Mouse (Mus musculus): ENCODE results near the gene Fcer2a. TPM values are rescaled to one million over a fixed set of nuclear protein-coding genes. Genes with fewer than 3 reads are reported as not detected.
A peak's percentile ranks its signal among the peaks of the same experiment; 100 is the strongest.

The Fcer2a gene
- polyA plus RNA-seq, 1 experiment from 2014 or later, result 0.27 TPM

GRCm38 (mm10) chr8:3682435-3682834 lies 11.5 kb downstream of the Fcer2a start:
- DNase-seq (ENCODE audit: low spot score, missing footprints) (no peak), ATAC-seq (ENCODE audit: low FRiP score) (no peak)
- peaks cover 10% of the 10 kb centered on the region; the same call in 1 of the 2 replicates for H3K36me3 ChIP-seq (ENCODE audit: control insufficient read depth, insufficient read depth, low read length)
- no peak overlapping the region for H3K9ac ChIP-seq (ENCODE audit: low read length)
- no peaks in the 10 kb centered on the region for H3K27me3 ChIP-seq (ENCODE audit: control insufficient read depth, insufficient read depth, low read length)
- no peak overlapping the region for H3K27ac ChIP-seq (ENCODE audit: low read depth, low read length)
- no peak overlapping the region for H3K4me2 ChIP-seq
- peaks cover 6% of the 10 kb centered on the region; the same call in 1 of the 2 replicates for H3K4me1 ChIP-seq (ENCODE audit: control insufficient read depth, insufficient read depth, low read length)
- no peaks in the 10 kb centered on the region for H3K9me3 ChIP-seq (ENCODE audit: control insufficient read depth, low read length)
- WGBS, result 89% methylated on average over 5 of the region's 5 CpGs
- no peak overlapping the region for H3K4me3 ChIP-seq (ENCODE audit: low read depth, low read length)

- H3K27me3 ChIP-seq (ENCODE audit: control insufficient read depth, insufficient read depth, low read length), result no peaks in the 10 kb centered on the region
- H3K27ac ChIP-seq (ENCODE audit: low read depth, low read length), result no peak overlapping the region
- H3K36me3 ChIP-seq (ENCODE audit: control insufficient read depth, insufficient read depth, low read length), result peaks cover 10% of the 10 kb centered on the region; the same call in 1 of the 2 replicates
- H3K4me2 ChIP-seq, result no peak overlapping the region
- ATAC-seq (ENCODE audit: low FRiP score) (no peak), DNase-seq (ENCODE audit: low spot score, missing footprints) (no peak)
- WGBS, result 97% methylated on average over 5 of the region's 5 CpGs
- H3K9ac ChIP-seq (ENCODE audit: low read length), result no peak overlapping the region
- no peak overlapping the region for H3K4me3 ChIP-seq (ENCODE audit: low read depth, low read length)
- H3K9me3 ChIP-seq (ENCODE audit: control insufficient read depth, low read length), result no peaks in the 10 kb centered on the region
- H3K4me1 ChIP-seq (ENCODE audit: control insufficient read depth, insufficient read depth, low read length), result peaks cover 9% of the 10 kb centered on the region; the same call in 1 of the 2 replicates
Measured at GRCm38 (mm10) chr8:3679656-3680055, 14.3 kb downstream of the Fcer2a start.

- Histone ChIP-seq H3K27me3 (ENCODE audit: control insufficient read depth, insufficient read depth, low read length) (no peaks in the 10 kb centered on the region), H3K36me3 (ENCODE audit: control insufficient read depth, insufficient read depth, low read length) (peaks cover 10% of the 10 kb centered on the region; the same call in 1 of the 2 replicates), H3K9me3 (ENCODE audit: control insufficient read depth, low read length) (no peaks in the 10 kb centered on the region), H3K4me3 (ENCODE audit: low read depth, low read length) (no peak overlapping the region), H3K9ac (ENCODE audit: low read length) (no peak overlapping the region), H3K4me1 (ENCODE audit: control insufficient read depth, insufficient read depth, low read length) (peaks cover 9% of the 10 kb centered on the region; the same call in 1 of the 2 replicates), H3K27ac (ENCODE audit: low read depth, low read length) (no peak overlapping the region), H3K4me2 (no peak overlapping the region)
- no peak for DNase-seq (ENCODE audit: low spot score, missing footprints)
- ATAC-seq (ENCODE audit: low FRiP score), result no peak
- 97% methylated on average over 23 of the region's 23 CpGs for WGBS
Measured at GRCm38 (mm10) chr8:3679236-3679635, 14.7 kb downstream of the Fcer2a start.

- peaks cover 9% of the 10 kb centered on the region; the same call in 1 of the 2 replicates for H3K4me1 ChIP-seq (ENCODE audit: control insufficient read depth, insufficient read depth, low read length)
- ATAC-seq (ENCODE audit: low FRiP score) (no peak), DNase-seq (ENCODE audit: low spot score, missing footprints) (no peak)
- H3K27ac ChIP-seq (ENCODE audit: low read depth, low read length), result no peak overlapping the region
- H3K27me3 ChIP-seq (ENCODE audit: control insufficient read depth, insufficient read depth, low read length), result no peaks in the 10 kb centered on the region
- H3K36me3 ChIP-seq (ENCODE audit: control insufficient read depth, insufficient read depth, low read length), result peaks cover 10% of the 10 kb centered on the region; the same call in 1 of the 2 replicates
- no peak overlapping the region for H3K9ac ChIP-seq (ENCODE audit: low read length)
- no peak overlapping the region for H3K4me3 ChIP-seq (ENCODE audit: low read depth, low read length)
- no peak overlapping the region for H3K4me2 ChIP-seq
- H3K9me3 ChIP-seq (ENCODE audit: control insufficient read depth, low read length), result no peaks in the 10 kb centered on the region
- 98% methylated on average over 23 of the region's 23 CpGs for WGBS
Measured at GRCm38 (mm10) chr8:3678831-3679230, 15.1 kb downstream of the Fcer2a start.

GRCm38 (mm10) chr8:3676993-3677579 lies 16.9 kb downstream of the Fcer2a start:
- H3K4me3 ChIP-seq (ENCODE audit: low read depth, low read length), result peak overlapping the region; percentile 85
- H3K27me3 ChIP-seq (ENCODE audit: control insufficient read depth, insufficient read depth, low read length), result no peaks in the 10 kb centered on the region
- peak overlapping the region; percentile 78; the same call in 1 of the 2 replicates for H3K27ac ChIP-seq (ENCODE audit: low read depth, low read length)
- ATAC-seq (ENCODE audit: low FRiP score) (0 out of 2 replicates have a peak, but pooled peaks have one; percentile 1), DNase-seq (ENCODE audit: low spot score, missing footprints) (peak; percentile 87)
- peak overlapping the region; percentile 93 for H3K9ac ChIP-seq (ENCODE audit: low read length)
- H3K4me2 ChIP-seq, result peak overlapping the region; percentile 80
- 8% methylated on average over 15 of the region's 15 CpGs for WGBS
- peaks cover 9% of the 10 kb centered on the region; the same call in 1 of the 2 replicates for H3K4me1 ChIP-seq (ENCODE audit: control insufficient read depth, insufficient read depth, low read length)
- H3K9me3 ChIP-seq (ENCODE audit: control insufficient read depth, low read length), result no peaks in the 10 kb centered on the region
- peaks cover 10% of the 10 kb centered on the region; the same call in 1 of the 2 replicates for H3K36me3 ChIP-seq (ENCODE audit: control insufficient read depth, insufficient read depth, low read length)

GRCm38 (mm10) chr8:3676131-3676992 lies 17.6 kb downstream of the Fcer2a start, which contains the start of gene Trappc5:
Gene Trappc5, plus strand, starts transcription at chr8:3676299.
- H3K4me2 ChIP-seq, result peak within 1 kb of the TSS; percentile 80
- peak within 1 kb of the TSS; percentile 85 for H3K4me3 ChIP-seq (ENCODE audit: low read depth, low read length)
- ATAC-seq (ENCODE audit: low FRiP score) (peak; percentile 86), DNase-seq (ENCODE audit: low spot score, missing footprints) (peak; percentile 99)
- H3K4me1 ChIP-seq (ENCODE audit: control insufficient read depth, insufficient read depth, low read length), result peaks cover 9% of the 10 kb centered on the region; the same call in 1 of the 2 replicates
- H3K27me3 ChIP-seq (ENCODE audit: control insufficient read depth, insufficient read depth, low read length), result no peaks in the 10 kb centered on the region
- 2% methylated on average over 61 of the region's 61 CpGs for WGBS
- peak within 1 kb of the TSS; percentile 78 for H3K27ac ChIP-seq (ENCODE audit: low read depth, low read length)
- H3K9ac ChIP-seq (ENCODE audit: low read length), result peak within 1 kb of the TSS; percentile 93
- H3K36me3 ChIP-seq (ENCODE audit: control insufficient read depth, insufficient read depth, low read length), result peaks cover 10% of the 10 kb centered on the region; the same call in 1 of the 2 replicates
- H3K9me3 ChIP-seq (ENCODE audit: control insufficient read depth, low read length), result no peaks in the 10 kb centered on the region

GRCm38 (mm10) chr8:3674671-3675070 lies 19.3 kb downstream of the Fcer2a start:
- ATAC-seq (ENCODE audit: low FRiP score) (no peak), DNase-seq (ENCODE audit: low spot score, missing footprints) (no peak)
- no peak overlapping the region for H3K4me2 ChIP-seq
- H3K9ac ChIP-seq (ENCODE audit: low read length), result no peak overlapping the region
- no peak overlapping the region for H3K4me3 ChIP-seq (ENCODE audit: low read depth, low read length)
- WGBS, result 51% methylated on average over 3 of the region's 3 CpGs
- H3K27ac ChIP-seq (ENCODE audit: low read depth, low read length), result no peak overlapping the region
- no peaks in the 10 kb centered on the region for H3K9me3 ChIP-seq (ENCODE audit: control insufficient read depth, low read length)
- peaks cover 9% of the 10 kb centered on the region; the same call in 1 of the 2 replicates for H3K36me3 ChIP-seq (ENCODE audit: control insufficient read depth, insufficient read depth, low read length)
- peaks cover 9% of the 10 kb centered on the region; the same call in 1 of the 2 replicates for H3K4me1 ChIP-seq (ENCODE audit: control insufficient read depth, insufficient read depth, low read length)
- no peaks in the 10 kb centered on the region for H3K27me3 ChIP-seq (ENCODE audit: control insufficient read depth, insufficient read depth, low read length)

GRCm38 (mm10) chr8:3671980-3672491 lies 21.9 kb downstream of the Fcer2a start, which contains the start of gene Fcor:
Gene Fcor, minus strand, starts transcription at chr8:3672362.
- peak; percentile 98 for DNase-seq (ENCODE audit: low spot score, missing footprints)
- peak within 1 kb of the TSS; percentile 64 for H3K4me2 ChIP-seq
- WGBS, result under 1% methylated on average over 23 of the region's 23 CpGs
- H3K4me3 ChIP-seq (ENCODE audit: low read depth, low read length), result peak within 1 kb of the TSS; percentile 50
- H3K27ac ChIP-seq (ENCODE audit: low read depth, low read length), result peak within 1 kb of the TSS; percentile 9; the same call in 1 of the 2 replicates
- no peaks in the 10 kb centered on the region for H3K27me3 ChIP-seq (ENCODE audit: control insufficient read depth, insufficient read depth, low read length)
- H3K4me1 ChIP-seq (ENCODE audit: control insufficient read depth, insufficient read depth, low read length), result no peaks in the 10 kb centered on the region; the same call in 1 of the 2 replicates
- H3K36me3 ChIP-seq (ENCODE audit: control insufficient read depth, insufficient read depth, low read length), result no peaks in the 10 kb centered on the region
- H3K9ac ChIP-seq (ENCODE audit: low read length), result peak within 1 kb of the TSS; percentile 73
- no peaks in the 10 kb centered on the region for H3K9me3 ChIP-seq (ENCODE audit: control insufficient read depth, low read length)
- ATAC-seq (ENCODE audit: low FRiP score), result peak; percentile 84

Measured in midbrain, embryonic 11.5 days (tissue).